Mouse (Mus musculus) forebrain, embryonic 10.5 days (tissue): ENCODE results near the gene Ubash3b. TPM values are rescaled to one million over a fixed set of nuclear protein-coding genes. Genes with fewer than 3 reads are reported as not detected.

Experiments
- DNase-seq: peaks from one replicate; pipeline ENCODE4 v3.0.0-alpha.2; 2017; ENCODE audit warnings: low spot score; ENCODE audit errors: extremely low spot score
- H3K27ac ChIP-seq: fragments of 300-500 bp; sonication (generic); 2 replicates; pipeline ENCODE4 v1.5.1; 2016; ENCODE audit warnings: mild to moderate bottlenecking
- H3K27me3 ChIP-seq: fragments of 300-500 bp; sonication (generic); 2 replicates; pipeline ENCODE4 v1.6.1; 2016; ENCODE audit warnings: mild to moderate bottlenecking; ENCODE audit not compliant: poor library complexity, severe bottlenecking
- H3K36me3 ChIP-seq: fragments of 300-500 bp; sonication (generic); replicated peaks from 2 replicates; pipeline ENCODE4 v1.6.1; 2016; ENCODE audit warnings: mild to moderate bottlenecking, moderate library complexity
- H3K4me1 ChIP-seq: fragments of 300-500 bp; sonication (generic); 2 replicates; pipeline ENCODE4 v1.6.1; 2016
- H3K4me3 ChIP-seq: fragments of 300-500 bp; sonication (generic); 2 replicates; pipeline ENCODE4 v1.5.1; 2016; ENCODE audit warnings: mild to moderate bottlenecking, moderate library complexity
- H3K9me3 ChIP-seq: fragments of 300-500 bp; sonication (generic); 2 replicates; pipeline ENCODE4 v1.6.1; 2016; ENCODE audit warnings: mild to moderate bottlenecking, moderate library complexity
- WGBS: fragments of 180-500 bp; shearing (Covaris S2); methylation state at CpG from one replicate; pipeline ENCODE4 v1.1.7; 2016; 5-methylcytosine and 5-hydroxymethylcytosine counted together
- polyA plus RNA-seq: library from polyadenylated mRNA; unstranded; fragments of >200 nt; fragmentation: Nextera tagmentation; extraction: Ambion mirVana; gene quantifications from 2 replicates; pipeline ENCODE4 v1.2.1, GENCODE M21; 2016

The Ubash3b gene
- polyA plus RNA-seq, result 3.8 and 4.1 TPM in 2 replicates

GRCm38 (mm10) chr9:41161413-41161812 is at the start of gene Ubash3b:
TSS of gene Ubash3b (minus strand) at chr9:41161697.
- Histone ChIP-seq H3K27me3 (peaks cover 42% of the 10 kb centered on the region), H3K9me3 (peaks cover 6% of the 10 kb centered on the region; the same call in 1 of the 2 replicates), H3K36me3 (no peaks in the 10 kb centered on the region), H3K4me3 (no peak within 1 kb of the TSS), H3K4me1 (peaks cover 33% of the 10 kb centered on the region), H3K27ac (0 out of 2 replicates have a peak within 1 kb of the TSS, but pooled peaks have one; percentile 25)
- DNase-seq, result no peak
- 94% methylated on average over 6 of the region's 6 CpGs for WGBS

DNA sequence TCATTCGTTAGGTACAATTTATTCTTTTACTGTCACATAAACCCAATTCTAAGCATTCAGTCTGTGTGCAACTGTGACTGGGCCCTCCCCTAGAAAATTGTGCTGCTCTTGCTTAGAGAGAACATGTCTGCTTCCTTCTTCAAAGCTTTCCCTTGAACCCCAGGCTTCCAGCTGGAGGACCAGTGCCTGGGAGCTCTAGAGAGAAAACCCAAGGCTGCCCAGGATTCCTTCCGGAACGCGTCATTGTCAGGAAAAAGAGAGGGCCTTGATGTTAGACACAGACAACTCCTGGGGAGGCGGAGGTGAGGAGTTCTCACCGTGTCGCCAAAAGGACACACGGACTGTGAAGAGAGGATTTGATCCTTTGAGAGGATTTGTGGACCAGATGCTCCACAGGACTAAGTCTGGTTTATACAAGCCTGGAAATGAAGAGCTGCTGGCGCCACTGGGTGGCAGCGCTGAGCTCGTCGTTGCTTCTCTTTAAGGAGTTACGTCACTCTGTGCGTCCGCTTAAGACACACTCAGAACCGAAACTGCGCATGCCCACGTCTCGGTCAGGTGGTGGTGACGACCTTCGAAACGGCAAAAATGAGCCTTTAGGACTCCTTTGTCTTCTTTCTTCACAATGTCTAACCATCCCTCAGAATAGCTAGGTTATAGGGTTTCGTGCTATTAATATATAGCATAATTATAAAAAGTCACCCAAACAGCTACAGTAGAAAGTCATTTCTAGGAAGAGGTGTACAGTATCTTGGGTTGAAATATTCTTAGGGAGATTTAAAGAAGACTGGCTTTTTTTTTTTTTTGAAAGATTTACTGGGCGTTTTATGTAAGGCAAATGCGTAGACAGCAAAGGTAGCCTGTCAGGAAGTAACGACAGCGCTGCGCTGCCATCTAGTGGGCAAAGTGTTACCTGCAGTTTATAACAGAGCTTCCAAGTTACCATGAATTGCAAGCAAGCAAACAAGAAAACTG is 45.9 kb upstream of the Ubash3b start:
- peak; percentile 91 for DNase-seq
- Histone ChIP-seq H3K27ac (peak overlapping the region; percentile 91), H3K9me3 (no peaks in the 10 kb centered on the region), H3K4me3 (peak overlapping the region; percentile 53), H3K27me3 (no peaks in the 10 kb centered on the region), H3K4me1 (peaks cover 23% of the 10 kb centered on the region), H3K36me3 (no peaks in the 10 kb centered on the region)
- WGBS, result 8% methylated on average over 28 of the region's 28 CpGs

- Histone ChIP-seq H3K9me3 (no peaks in the 10 kb centered on the region), H3K4me1 (peaks cover 16% of the 10 kb centered on the region), H3K4me3 (no peak overlapping the region), H3K27ac (peak overlapping the region; percentile 91; the same call in 1 of the 2 replicates), H3K27me3 (no peaks in the 10 kb centered on the region), H3K36me3 (no peaks in the 10 kb centered on the region)
- 89% methylated on average over 12 of the region's 12 CpGs for WGBS
- no peak for DNase-seq
Observed at GRCm38 (mm10) chr9:41206717-41207116, 45.2 kb upstream of the Ubash3b start.

DNA sequence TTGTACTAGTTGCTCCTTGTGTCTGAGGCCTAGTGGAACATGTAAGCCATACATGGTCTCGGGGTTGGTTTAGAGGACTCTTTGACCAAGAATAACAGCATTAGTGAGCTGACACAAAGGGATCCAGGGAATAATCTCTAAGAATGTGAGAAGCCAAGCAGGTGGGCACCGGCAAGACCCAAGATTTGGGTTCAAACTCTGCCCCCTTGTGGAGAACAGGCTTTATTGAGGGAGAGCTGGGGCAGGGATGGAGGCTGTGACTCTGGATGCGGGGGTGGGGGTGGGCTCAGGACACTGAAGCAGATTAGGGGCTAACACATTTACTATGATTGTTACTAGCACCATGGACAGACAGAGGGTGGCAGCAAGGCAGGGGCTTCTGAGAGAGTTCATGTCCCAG is 43.8 kb upstream of the Ubash3b start:
- WGBS, result 67% methylated on average over 3 of the region's 3 CpGs

GRCm38 (mm10) chr9:41199456-41200252 is 38.2 kb upstream of the Ubash3b start:
- Histone ChIP-seq H3K27ac (no peak overlapping the region), H3K27me3 (no peaks in the 10 kb centered on the region), H3K9me3 (no peaks in the 10 kb centered on the region), H3K4me1 (no peaks in the 10 kb centered on the region), H3K4me3 (no peak overlapping the region), H3K36me3 (no peaks in the 10 kb centered on the region)
- 90% methylated on average over 22 of the region's 22 CpGs for WGBS
- DNase-seq, result no peak

More for the DNA sequence above, 43.8 kb upstream of the Ubash3b start:
- Histone ChIP-seq H3K4me1 (peaks cover 9% of the 10 kb centered on the region), H3K27me3 (no peaks in the 10 kb centered on the region), H3K4me3 (no peak overlapping the region), H3K36me3 (no peaks in the 10 kb centered on the region), H3K9me3 (no peaks in the 10 kb centered on the region), H3K27ac (no peak overlapping the region)
- no peak for DNase-seq

DNA sequence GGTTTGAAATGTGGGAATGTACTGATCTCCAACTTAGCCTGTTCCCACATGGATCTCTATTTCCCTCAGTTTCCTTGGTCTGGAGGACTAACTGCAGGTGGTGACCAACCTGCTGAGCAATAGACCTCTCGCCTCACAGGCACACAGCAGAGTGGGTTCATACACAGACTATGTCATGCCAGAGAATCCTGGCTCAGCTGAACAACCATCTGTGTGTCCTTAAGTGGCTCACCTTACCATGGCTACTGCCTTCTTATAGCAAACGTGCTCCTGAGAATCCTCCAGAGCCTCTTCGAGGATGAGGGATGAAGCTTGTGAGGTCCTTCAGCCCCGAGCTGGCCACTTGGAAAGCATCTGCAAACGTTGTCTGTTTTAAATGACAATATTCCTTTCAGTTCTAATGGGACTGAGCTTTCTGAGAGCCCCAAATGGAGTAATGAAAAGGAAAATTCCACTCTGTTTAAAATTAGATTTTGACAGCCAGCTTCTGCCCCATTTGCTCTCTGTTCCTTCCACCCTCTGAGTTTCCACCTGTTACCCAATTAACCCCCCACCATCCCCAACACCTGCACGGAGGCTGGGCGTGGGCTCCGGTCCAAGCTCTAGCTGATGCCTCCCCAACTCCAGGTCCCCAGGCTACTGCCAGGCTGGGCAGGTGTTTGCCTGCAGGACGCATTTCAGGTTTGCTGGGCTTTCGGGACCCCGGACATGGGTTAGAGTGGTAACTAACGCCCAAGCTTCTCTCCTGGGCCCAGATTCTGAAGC is 37.2 kb upstream of the Ubash3b start:
- Histone ChIP-seq H3K27ac (no peak overlapping the region), H3K4me3 (no peak overlapping the region), H3K27me3 (no peaks in the 10 kb centered on the region), H3K4me1 (no peaks in the 10 kb centered on the region), H3K9me3 (no peaks in the 10 kb centered on the region), H3K36me3 (no peaks in the 10 kb centered on the region)
- DNase-seq, result no peak
- WGBS, result 81% methylated on average over 12 of the region's 12 CpGs

GRCm38 (mm10) chr9:41195742-41196311 is 34.3 kb upstream of the Ubash3b start:
- Histone ChIP-seq H3K4me3 (no peak overlapping the region), H3K4me1 (no peaks in the 10 kb centered on the region), H3K36me3 (no peaks in the 10 kb centered on the region), H3K27me3 (no peaks in the 10 kb centered on the region), H3K27ac (no peak overlapping the region), H3K9me3 (no peaks in the 10 kb centered on the region)
- WGBS, result 87% methylated on average over 10 of the region's 10 CpGs
- no peak for DNase-seq

GRCm38 (mm10) chr9:41191651-41192210 is 30.2 kb upstream of the Ubash3b start:
- H3K4me1 ChIP-seq, result 0 out of 2 replicates have a peak, but pooled peaks cover 3% of the 10 kb centered on the region
- H3K27me3 ChIP-seq, result no peaks in the 10 kb centered on the region
- no peaks in the 10 kb centered on the region for H3K36me3 ChIP-seq
- WGBS, result 77% methylated on average over 9 of the region's 9 CpGs
- no peak overlapping the region for H3K4me3 ChIP-seq
- no peak for DNase-seq
- H3K9me3 ChIP-seq, result no peaks in the 10 kb centered on the region
- no peak overlapping the region for H3K27ac ChIP-seq

- Histone ChIP-seq H3K27me3 (no peaks in the 10 kb centered on the region), H3K4me3 (no peak overlapping the region), H3K9me3 (no peaks in the 10 kb centered on the region), H3K36me3 (no peaks in the 10 kb centered on the region), H3K4me1 (0 out of 2 replicates have a peak, but pooled peaks cover 3% of the 10 kb centered on the region), H3K27ac (no peak overlapping the region)
- 31% methylated on average over 9 of the region's 9 CpGs for WGBS
- DNase-seq, result peak; percentile 79
Observed at GRCm38 (mm10) chr9:41190745-41191482, 29.4 kb upstream of the Ubash3b start.

- no peaks in the 10 kb centered on the region for H3K36me3 ChIP-seq
- peaks cover 11% of the 10 kb centered on the region for H3K4me1 ChIP-seq
- H3K27me3 ChIP-seq, result no peaks in the 10 kb centered on the region
- no peak overlapping the region for H3K27ac ChIP-seq
- H3K9me3 ChIP-seq, result no peaks in the 10 kb centered on the region
- WGBS, result 91% methylated on average over 4 of the region's 4 CpGs
- no peak for DNase-seq
- no peak overlapping the region for H3K4me3 ChIP-seq
Observed at GRCm38 (mm10) chr9:41187939-41188338, 26.4 kb upstream of the Ubash3b start.

DNA sequence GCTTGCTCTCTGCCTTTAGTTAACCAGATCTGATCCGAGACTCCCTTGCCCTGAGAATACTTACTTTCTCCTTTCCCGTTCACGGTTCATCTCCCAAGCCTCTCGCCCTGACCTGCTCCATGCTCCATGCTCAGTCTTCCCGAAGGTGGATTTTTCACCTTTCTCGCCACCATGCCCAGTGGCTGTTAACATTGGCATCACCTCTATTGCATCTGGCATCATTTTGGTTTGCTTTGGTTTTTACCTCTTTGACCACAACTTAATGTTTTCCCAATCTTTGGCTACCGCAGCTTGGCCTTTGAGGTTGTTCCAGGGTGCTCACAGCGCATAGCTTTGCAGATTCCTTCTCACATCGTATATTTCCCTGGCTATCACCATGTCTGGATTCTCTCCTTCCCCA is 26.0 kb upstream of the Ubash3b start:
- Histone ChIP-seq H3K36me3 (no peaks in the 10 kb centered on the region), H3K27ac (no peak overlapping the region), H3K27me3 (no peaks in the 10 kb centered on the region), H3K4me1 (peaks cover 11% of the 10 kb centered on the region), H3K4me3 (no peak overlapping the region), H3K9me3 (no peaks in the 10 kb centered on the region)
- DNase-seq, result no peak
- 94% methylated on average over 9 of the region's 9 CpGs for WGBS
